Mouse (Mus musculus): ENCODE measurements around the gene Cypt4.
"Not testable (repeated sequence)": the region's sequence is repeated elsewhere in the genome, so short reads cannot be mapped to it uniquely, and the experiment has no call there.

Gene Cypt4

GRCm38 (mm10) chr9:24624896-24625295 is at the start of gene Cypt4:
Cypt4 (plus strand) TSS chr9:24625196.
- no peak for DNase-seq (ENCODE audit: low spot score in 2 of 2)

DNA sequence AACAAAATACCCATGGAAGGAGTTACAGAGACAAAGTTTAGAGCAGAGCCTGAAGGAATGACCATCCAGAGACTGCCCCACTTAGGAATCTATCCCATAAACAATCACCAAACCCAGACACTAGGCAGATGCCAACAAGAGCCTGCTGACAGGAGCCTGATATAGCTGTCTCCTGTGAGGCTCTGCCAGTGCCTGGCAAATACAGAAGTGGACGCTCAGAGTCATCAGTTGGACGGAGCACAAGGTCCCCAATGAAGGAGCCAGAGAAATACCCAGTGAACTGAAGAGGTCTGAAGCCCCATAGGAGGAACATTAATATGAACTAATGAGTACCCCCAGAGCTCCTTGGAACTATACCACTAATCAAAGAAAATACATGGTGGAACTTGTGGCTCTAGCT is 12.3 kb downstream of the Cypt4 start:
- not testable (repeated sequence) for DNase-seq (ENCODE audit: low spot score in 2 of 2)
